8 mouse cellular contexts compared by ENCODE assay signal in genomic region chr6:148993117-148994077, GRCm38 (mm10). TPM values are rescaled to one million over a fixed set of nuclear protein-coding genes. Genes with fewer than 3 reads are reported as not detected.
A peak's percentile ranks its signal among the peaks of the same experiment; 100 is the strongest.
DNase-seq lines count a peak whose midpoint lies in the region; ATAC-seq and TF ChIP-seq lines count a peak whose summit lies in the region.
"Had no signal": no experiment of that assay in that cellular context is flagged by ENCODE, and none has a peak within 500 bp of the region (broad histone marks: within the 10 kb centered on the region; RNA-seq: fewer than 3 reads in every experiment).

No protein-coding gene starts in this region.

- 34% methylated on average over 9 of the region's 9 CpGs for whole genome bisulfite sequencing in liver, embryonic 14.5 days (ENCODE audit: insufficient replicate concordance)
- WGBS in hindbrain, embryonic 15.5 days: 16% methylated on average over 9 of the region's 9 CpGs
- WGBS in midbrain, embryonic 10.5 days: 11% methylated on average over 9 of the region's 9 CpGs

- TF ChIP-seq CTCF in liver, embryonic 14.5 days (IDR thresholded peaks at IDR 0.05; ENCODE audit: low read depth): peak; percentile 36; the same call in 1 of the 2 replicates

- no peaks in the 10 kb centered on the region for H3K27me3 ChIP-seq in liver, embryonic 14.5 days (ENCODE audit: control insufficient read depth, insufficient read depth, low read length)
- no peaks in the 10 kb centered on the region for H3K27me3 ChIP-seq in hindbrain, embryonic 15.5 days
- no peaks in the 10 kb centered on the region for H3K27me3 ChIP-seq in midbrain, embryonic 10.5 days (ENCODE audit: low read depth, poor library complexity, severe bottlenecking)
- H3K27me3 ChIP-seq: embryonic facial prominence, embryonic 12.5 days had no signal

- H3K4me2 ChIP-seq in liver, embryonic 14.5 days (ENCODE audit: low read depth): no peak overlapping the region
- H3K4me2 ChIP-seq in hindbrain, embryonic 15.5 days: no peak overlapping the region
- H3K4me2 ChIP-seq: embryonic facial prominence, embryonic 12.5 days had no signal

- H3K9ac ChIP-seq in liver, embryonic 14.5 days (replicated peaks): no peak overlapping the region
- no peak overlapping the region for H3K9ac ChIP-seq in hindbrain, embryonic 15.5 days
- H3K9ac ChIP-seq: embryonic facial prominence, embryonic 12.5 days had no signal

- no peaks in the 10 kb centered on the region for H3K4me1 ChIP-seq in liver, embryonic 14.5 days (replicated peaks; ENCODE audit: control insufficient read depth in 2 of 2, insufficient read depth in 2 of 2, low read length in 1 of 2)
- H3K4me1 ChIP-seq in hindbrain, embryonic 15.5 days (replicated peaks): no peaks in the 10 kb centered on the region
- peaks cover 42% of the 10 kb centered on the region for H3K4me1 ChIP-seq in midbrain, embryonic 10.5 days
- H3K4me1 ChIP-seq: embryonic facial prominence, embryonic 12.5 days had no signal

- H3K4me3 ChIP-seq in liver, embryonic 14.5 days (ENCODE audit: insufficient read depth in 1 of 2, low read depth in 2 of 2, low read length in 2 of 2): no peak overlapping the region
- no peak overlapping the region for H3K4me3 ChIP-seq in hindbrain, embryonic 15.5 days
- peak overlapping the region; percentile 32 for H3K4me3 ChIP-seq in midbrain, embryonic 10.5 days
- H3K4me3 ChIP-seq: embryonic facial prominence, embryonic 12.5 days had no signal

- no peak overlapping the region for H3K27ac ChIP-seq in liver, embryonic 14.5 days
- no peak overlapping the region for H3K27ac ChIP-seq in hindbrain, embryonic 15.5 days (replicated peaks)
- peak overlapping the region; percentile 92 for H3K27ac ChIP-seq in midbrain, embryonic 10.5 days (replicated peaks)
- H3K27ac ChIP-seq: embryonic facial prominence, embryonic 12.5 days had no signal

- ATAC-seq in liver, embryonic 14.5 days (ENCODE audit: insufficient read depth): peak; percentile 36; the same call in 1 of the 2 replicates
- peak; percentile 71 for ATAC-seq in hindbrain, embryonic 15.5 days (ENCODE audit: low FRiP score, low read depth)

- H3K36me3 ChIP-seq in liver, embryonic 14.5 days (replicated peaks; ENCODE audit: control insufficient read depth, insufficient read depth, low read depth): no peaks in the 10 kb centered on the region
- peaks cover 47% of the 10 kb centered on the region for H3K36me3 ChIP-seq in hindbrain, embryonic 15.5 days
- peaks cover 38% of the 10 kb centered on the region for H3K36me3 ChIP-seq in midbrain, embryonic 10.5 days

- no peaks in the 10 kb centered on the region for H3K9me3 ChIP-seq in liver, embryonic 14.5 days (ENCODE audit: control insufficient read depth, low read length)
- H3K9me3 ChIP-seq in hindbrain, embryonic 15.5 days: no peaks in the 10 kb centered on the region
- no peaks in the 10 kb centered on the region for H3K9me3 ChIP-seq in midbrain, embryonic 10.5 days (replicated peaks)
- H3K9me3 ChIP-seq: embryonic facial prominence, embryonic 12.5 days had no signal

- no peak for DNase-seq in liver, embryonic 14.5 days (ENCODE audit: low read depth in 3 of 3, low spot score in 3 of 3)
- DNase-seq in liver: no peak
- DNase-seq in embryo, embryonic 10 days (ENCODE audit: low spot score): peak; percentile 81
- DNase-seq in midbrain, embryonic 10.5 days (ENCODE audit: low spot score): peak; percentile 50
- DNase-seq in right cerebral cortex, adult 2 months (ENCODE audit: low spot score in 2 of 2): no peak
- no peak for DNase-seq in thymus, postnatal 0 days (ENCODE audit: low spot score)

- no peak for TF ChIP-seq EP300 in liver, embryonic 14.5 days (IDR thresholded peaks at IDR 0.05; ENCODE audit: low read depth)

RNA-seq across cellular contexts. Expression of gene Sinhcaf, which starts 47.1 kb away (rescaled TPM):
- polyA plus RNA-seq in liver, embryonic 14.5 days (2012; rRNA removed): 5.1 and 7.5 TPM in 2 replicates
- polyA plus RNA-seq in liver, embryonic 14.5 days (2014; fragmentation: Nextera tagmentation; extraction: Ambion mirVana): 15.1 and 16.6 TPM in 2 replicates
- polyA plus RNA-seq in hindbrain, embryonic 15.5 days (2015; fragmentation: Nextera tagmentation; extraction: Ambion mirVana): 44.4 and 51.8 TPM in 2 replicates
- 322 and 341 TPM in 2 replicates for polyA plus RNA-seq in midbrain, embryonic 10.5 days (2016; fragmentation: Nextera tagmentation; extraction: Ambion mirVana)
- 79.5 and 80.9 TPM in 2 replicates for polyA plus RNA-seq in thymus, postnatal 0 days (2015; fragmentation: Nextera tagmentation; extraction: Ambion mirVana)

Comparison
In these comparisons a context has a peak if more than half of its experiments do, and no peak if none do; other contexts are left out.
1. DNase-seq: peak in embryo, embryonic 10 days (single experiment) and midbrain, embryonic 10.5 days (single experiment); none in liver, embryonic 14.5 days (0 of 3), liver (single experiment), right cerebral cortex, adult 2 months (0 of 2) and thymus, postnatal 0 days (single experiment).